In the genomic region with DNA sequence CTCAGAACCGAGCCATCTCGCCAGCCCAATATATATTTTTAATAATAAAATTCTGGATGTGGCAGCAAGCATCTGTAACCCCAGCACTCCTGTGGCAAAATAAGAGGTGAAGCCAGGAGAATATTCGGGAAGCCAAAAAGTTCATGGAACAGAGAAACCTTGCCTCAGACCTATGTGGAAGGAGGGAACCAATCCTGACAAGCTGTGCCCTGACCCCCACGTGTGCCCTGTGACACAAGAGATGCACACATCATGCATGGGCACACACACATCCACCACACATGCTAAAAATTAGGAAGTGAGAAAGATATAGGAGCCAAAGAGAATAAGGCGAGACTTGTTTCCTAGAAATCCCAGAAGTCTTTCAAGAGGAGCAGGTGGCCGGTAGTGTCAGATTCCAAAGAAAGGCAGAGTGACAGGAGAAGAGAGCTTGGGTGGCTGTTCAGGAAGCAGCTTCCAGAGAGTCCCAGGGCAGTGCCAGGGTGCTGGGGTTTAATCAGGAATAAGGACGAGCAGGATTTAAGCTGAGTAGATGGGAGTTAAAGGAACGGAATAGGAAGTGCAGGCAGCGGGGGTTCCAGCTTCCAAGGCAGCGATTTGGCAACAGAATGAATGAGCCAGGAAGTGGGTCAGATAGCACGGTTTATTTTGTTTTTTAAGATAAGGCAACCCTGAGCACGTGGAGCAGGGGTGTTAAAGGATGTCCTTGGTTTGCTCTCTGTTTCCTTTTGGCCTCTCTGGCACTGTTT, we compare ENCODE assay signal across 15 mouse cellular contexts. TPM values are rescaled to one million over a fixed set of nuclear protein-coding genes. Genes with fewer than 3 reads are reported as not detected.
A peak's percentile ranks its signal among the peaks of the same experiment; 100 is the strongest.
DNase-seq lines count a peak whose midpoint lies in the region; ATAC-seq and TF ChIP-seq lines count a peak whose summit lies in the region.
"Had no signal": no experiment of that assay in that cellular context is flagged by ENCODE, and none has a peak within 500 bp of the region (broad histone marks: within the 10 kb centered on the region; RNA-seq: fewer than 3 reads in every experiment).

No protein-coding gene starts in this region.

- peak overlapping the region; percentile 0; the same call in 1 of the 2 replicates for H3K27ac ChIP-seq in hindbrain, embryonic 10.5 days
- H3K27ac ChIP-seq in hindbrain, embryonic 13.5 days, result no peak overlapping the region
- H3K27ac ChIP-seq in midbrain, embryonic 11.5 days (ENCODE audit: low read depth, low read length), result no peak overlapping the region
- H3K27ac ChIP-seq in midbrain, embryonic 13.5 days, result no peak overlapping the region
- peak overlapping the region; percentile 99 for H3K27ac ChIP-seq in heart, embryonic 13.5 days (replicated peaks)
- H3K27ac ChIP-seq: hindbrain, embryonic 15.5 days; liver, embryonic 13.5 days; neural tube, embryonic 12.5 days; stomach, embryonic 15.5 days had no signal

- WGBS in hindbrain, embryonic 10.5 days, result 50% methylated on average over 12 of the region's 12 CpGs
- WGBS in hindbrain, embryonic 13.5 days, result 59% methylated on average over 12 of the region's 12 CpGs
- WGBS in midbrain, embryonic 11.5 days, result 53% methylated on average over 12 of the region's 12 CpGs
- WGBS in midbrain, embryonic 13.5 days, result 60% methylated on average over 12 of the region's 12 CpGs
- 27% methylated on average over 12 of the region's 12 CpGs for WGBS in heart, embryonic 13.5 days

- no peaks in the 10 kb centered on the region for H3K36me3 ChIP-seq in hindbrain, embryonic 10.5 days
- no peaks in the 10 kb centered on the region for H3K36me3 ChIP-seq in hindbrain, embryonic 13.5 days
- H3K36me3 ChIP-seq in midbrain, embryonic 11.5 days (ENCODE audit: control insufficient read depth, insufficient read depth, low read length), result no peaks in the 10 kb centered on the region
- H3K36me3 ChIP-seq in midbrain, embryonic 13.5 days, result no peaks in the 10 kb centered on the region
- H3K36me3 ChIP-seq in heart, embryonic 13.5 days, result peaks cover 5% of the 10 kb centered on the region
- H3K36me3 ChIP-seq in myocyte (ENCODE audit: control insufficient read depth, insufficient read depth), result no peaks in the 10 kb centered on the region
- H3K36me3 ChIP-seq: hindbrain, embryonic 15.5 days; liver, embryonic 13.5 days; neural tube, embryonic 12.5 days; stomach, embryonic 15.5 days had no signal

- no peak for ATAC-seq in hindbrain, embryonic 13.5 days (ENCODE audit: low FRiP score)
- no peak for ATAC-seq in midbrain, embryonic 11.5 days (ENCODE audit: low FRiP score)
- no peak for ATAC-seq in midbrain, embryonic 13.5 days
- ATAC-seq in heart, embryonic 13.5 days (ENCODE audit: extremely low read depth, insufficient number of reproducible peaks, low FRiP score, low TSS enrichment), result peak; percentile 5; the same call in 1 of the 2 replicates

- H3ac ChIP-seq in myocyte (ENCODE audit: control insufficient read depth, insufficient read length), result no peak overlapping the region

- TF ChIP-seq POLR2A in myocyte (IDR thresholded peaks at IDR 0.05; ENCODE audit: insufficient read length, low read depth), result no peak

- no peak overlapping the region for H3K4me2 ChIP-seq in hindbrain, embryonic 13.5 days
- H3K4me2 ChIP-seq in midbrain, embryonic 11.5 days, result no peak overlapping the region
- H3K4me2 ChIP-seq in midbrain, embryonic 13.5 days (replicated peaks), result no peak overlapping the region
- peak overlapping the region; percentile 63 for H3K4me2 ChIP-seq in heart, embryonic 13.5 days
- peak overlapping the region; percentile 13 for H3K4me2 ChIP-seq in myocyte (ENCODE audit: low read depth)
- H3K4me2 ChIP-seq: hindbrain, embryonic 15.5 days; liver, embryonic 13.5 days; neural tube, embryonic 12.5 days; stomach, embryonic 15.5 days had no signal

- H3K79me2 ChIP-seq in myocyte (ENCODE audit: control insufficient read depth, insufficient read depth), result no peaks in the 10 kb centered on the region

- no peaks in the 10 kb centered on the region for H3K9me3 ChIP-seq in hindbrain, embryonic 10.5 days
- H3K9me3 ChIP-seq in hindbrain, embryonic 13.5 days, result no peaks in the 10 kb centered on the region
- H3K9me3 ChIP-seq in midbrain, embryonic 11.5 days (ENCODE audit: control insufficient read depth, low read length), result no peaks in the 10 kb centered on the region
- no peaks in the 10 kb centered on the region for H3K9me3 ChIP-seq in midbrain, embryonic 13.5 days
- H3K9me3 ChIP-seq in heart, embryonic 13.5 days, result peaks cover 3% of the 10 kb centered on the region; the same call in 1 of the 2 replicates
- H3K9me3 ChIP-seq: hindbrain, embryonic 15.5 days; liver, embryonic 13.5 days; neural tube, embryonic 12.5 days; stomach, embryonic 15.5 days had no signal

- H3K4me1 ChIP-seq in hindbrain, embryonic 10.5 days (replicated peaks), result peaks cover 25% of the 10 kb centered on the region
- H3K4me1 ChIP-seq in hindbrain, embryonic 13.5 days (replicated peaks), result peaks cover 7% of the 10 kb centered on the region; the same call in 1 of the 2 replicates
- H3K4me1 ChIP-seq in midbrain, embryonic 11.5 days (ENCODE audit: control insufficient read depth, insufficient read depth, low read length), result peaks cover 9% of the 10 kb centered on the region
- peaks cover 19% of the 10 kb centered on the region for H3K4me1 ChIP-seq in midbrain, embryonic 13.5 days (replicated peaks)
- peaks cover 81% of the 10 kb centered on the region for H3K4me1 ChIP-seq in heart, embryonic 13.5 days

- no peak overlapping the region for H3K9ac ChIP-seq in hindbrain, embryonic 13.5 days
- H3K9ac ChIP-seq in midbrain, embryonic 11.5 days (ENCODE audit: low read length), result no peak overlapping the region
- no peak overlapping the region for H3K9ac ChIP-seq in midbrain, embryonic 13.5 days (replicated peaks)
- peak overlapping the region; percentile 82 for H3K9ac ChIP-seq in heart, embryonic 13.5 days
- H3K9ac ChIP-seq: hindbrain, embryonic 15.5 days; liver, embryonic 13.5 days; neural tube, embryonic 12.5 days; stomach, embryonic 15.5 days had no signal

- H3K4me3 ChIP-seq in hindbrain, embryonic 10.5 days, result no peak overlapping the region
- no peak overlapping the region for H3K4me3 ChIP-seq in hindbrain, embryonic 13.5 days
- H3K4me3 ChIP-seq in midbrain, embryonic 11.5 days (ENCODE audit: low read depth, low read length), result no peak overlapping the region
- no peak overlapping the region for H3K4me3 ChIP-seq in midbrain, embryonic 13.5 days (replicated peaks)
- peak overlapping the region; percentile 3; the same call in 1 of the 2 replicates for H3K4me3 ChIP-seq in heart, embryonic 13.5 days
- no peak overlapping the region for H3K4me3 ChIP-seq in myocyte
- H3K4me3 ChIP-seq: hindbrain, embryonic 15.5 days; liver, embryonic 13.5 days; neural tube, embryonic 12.5 days; stomach, embryonic 15.5 days had no signal

- DNase-seq in hindbrain, embryonic 10.5 days (ENCODE audit: low spot score), result no peak
- DNase-seq in midbrain, embryonic 11.5 days (ENCODE audit: low spot score, missing footprints), result peak; percentile 73
- DNase-seq in spleen, postnatal 14 days (ENCODE audit: low spot score in 2 of 2), result no peak
- DNase-seq: cerebellum, adult 18-20 months; kidney, adult 9 months; liver, embryonic 13.5 days; midbrain, embryonic 14.5 days had no signal

- H3K27me3 ChIP-seq in hindbrain, embryonic 10.5 days (ENCODE audit: insufficient read depth, poor library complexity, severe bottlenecking), result no peaks in the 10 kb centered on the region
- no peaks in the 10 kb centered on the region for H3K27me3 ChIP-seq in hindbrain, embryonic 13.5 days
- no peaks in the 10 kb centered on the region for H3K27me3 ChIP-seq in midbrain, embryonic 11.5 days (ENCODE audit: control insufficient read depth, insufficient read depth, low read length)
- no peaks in the 10 kb centered on the region for H3K27me3 ChIP-seq in midbrain, embryonic 13.5 days
- peaks cover 18% of the 10 kb centered on the region for H3K27me3 ChIP-seq in heart, embryonic 13.5 days (replicated peaks)
- no peaks in the 10 kb centered on the region for H3K27me3 ChIP-seq in myocyte (ENCODE audit: control insufficient read depth, insufficient read depth, insufficient read length)
- H3K27me3 ChIP-seq: hindbrain, embryonic 15.5 days; neural tube, embryonic 12.5 days; stomach, embryonic 15.5 days had no signal

RNA-seq across cellular contexts. Expression of a gene that starts 7.7 kb away (rescaled TPM):
- 0.16 and 4.6 TPM in 2 replicates for polyA plus RNA-seq in hindbrain, embryonic 10.5 days (2016; fragmentation: Nextera tagmentation; extraction: Ambion mirVana)
- 8.2 and 9.2 TPM in 2 replicates for polyA plus RNA-seq in hindbrain, embryonic 13.5 days (2015; fragmentation: Nextera tagmentation; extraction: Ambion mirVana)
- 0.52 and 1.1 TPM in 2 replicates for polyA plus RNA-seq in midbrain, embryonic 11.5 days (2014; fragmentation: Nextera tagmentation; extraction: Ambion mirVana)
- polyA plus RNA-seq in midbrain, embryonic 13.5 days (2015; fragmentation: Nextera tagmentation; extraction: Ambion mirVana), result 4.6 and 5.3 TPM in 2 replicates
- polyA plus RNA-seq in heart, embryonic 13.5 days (2015; fragmentation: Nextera tagmentation; extraction: Ambion mirVana), result 3,662 and 3,747 TPM in 2 replicates
- 56.5 TPM for polyA plus RNA-seq in myocyte (2012; fragmentation: generic; extraction: Trizol)

RNA-seq across cellular contexts. Expression of a gene that starts 13.1 kb away (rescaled TPM):
- 73.5 and 85.9 TPM in 2 replicates for polyA plus RNA-seq in hindbrain, embryonic 10.5 days (2016; fragmentation: Nextera tagmentation; extraction: Ambion mirVana)
- polyA plus RNA-seq in hindbrain, embryonic 13.5 days (2015; fragmentation: Nextera tagmentation; extraction: Ambion mirVana), result 53.4 and 53.7 TPM in 2 replicates
- polyA plus RNA-seq in midbrain, embryonic 11.5 days (2014; fragmentation: Nextera tagmentation; extraction: Ambion mirVana), result 85.0 and 85.9 TPM in 2 replicates
- polyA plus RNA-seq in midbrain, embryonic 13.5 days (2015; fragmentation: Nextera tagmentation; extraction: Ambion mirVana), result 60.4 and 62.7 TPM in 2 replicates
- polyA plus RNA-seq in heart, embryonic 13.5 days (2015; fragmentation: Nextera tagmentation; extraction: Ambion mirVana), result 56.8 and 58.2 TPM in 2 replicates
- 39.4 TPM for polyA plus RNA-seq in myocyte (2012; fragmentation: generic; extraction: Trizol)

RNA-seq across cellular contexts. Expression of a gene that starts 25.4 kb away (rescaled TPM):
- not detected in 2 replicates for polyA plus RNA-seq in hindbrain, embryonic 10.5 days (2016; fragmentation: Nextera tagmentation; extraction: Ambion mirVana)
- not detected in 2 replicates for polyA plus RNA-seq in hindbrain, embryonic 13.5 days (2015; fragmentation: Nextera tagmentation; extraction: Ambion mirVana)
- polyA plus RNA-seq in midbrain, embryonic 11.5 days (2014; fragmentation: Nextera tagmentation; extraction: Ambion mirVana), result not detected in 2 replicates
- not detected in 2 replicates for polyA plus RNA-seq in midbrain, embryonic 13.5 days (2015; fragmentation: Nextera tagmentation; extraction: Ambion mirVana)
- polyA plus RNA-seq in heart, embryonic 13.5 days (2015; fragmentation: Nextera tagmentation; extraction: Ambion mirVana), result not detected in 2 replicates
- not detected for polyA plus RNA-seq in myocyte (2012; fragmentation: generic; extraction: Trizol)
- polyA plus RNA-seq: forebrain, embryonic 11.5 days; hindbrain, embryonic 15.5 days; liver, embryonic 13.5 days; midbrain, embryonic 14.5 days; neural tube, embryonic 12.5 days; stomach, embryonic 15.5 days had no signal

RNA-seq across cellular contexts. Expression of a gene that starts 35.4 kb away (rescaled TPM):
- 0.63 and 1.9 TPM in 2 replicates for polyA plus RNA-seq in hindbrain, embryonic 10.5 days (2016; fragmentation: Nextera tagmentation; extraction: Ambion mirVana)
- 1.2 and 3.0 TPM in 2 replicates for polyA plus RNA-seq in hindbrain, embryonic 13.5 days (2015; fragmentation: Nextera tagmentation; extraction: Ambion mirVana)
- 0.51 TPM in 1 of 2 replicates, not detected in the other for polyA plus RNA-seq in midbrain, embryonic 11.5 days (2014; fragmentation: Nextera tagmentation; extraction: Ambion mirVana)
- 0.75 and 1.3 TPM in 2 replicates for polyA plus RNA-seq in midbrain, embryonic 13.5 days (2015; fragmentation: Nextera tagmentation; extraction: Ambion mirVana)
- 1,796 and 1,858 TPM in 2 replicates for polyA plus RNA-seq in heart, embryonic 13.5 days (2015; fragmentation: Nextera tagmentation; extraction: Ambion mirVana)
- 15.0 TPM for polyA plus RNA-seq in myocyte (2012; fragmentation: generic; extraction: Trizol)
- polyA plus RNA-seq: forebrain, embryonic 11.5 days had no signal

Comparison
In these comparisons a context has a peak if more than half of its experiments do, and no peak if none do; other contexts are left out.
1. H3K27ac ChIP-seq: peak in hindbrain, embryonic 10.5 days (single experiment) and heart, embryonic 13.5 days (single experiment); none in hindbrain, embryonic 13.5 days (single experiment), midbrain, embryonic 11.5 days (single experiment) and midbrain, embryonic 13.5 days (single experiment).
2. H3K4me2 ChIP-seq: peak in heart, embryonic 13.5 days (single experiment) and myocyte (single experiment); none in hindbrain, embryonic 13.5 days (single experiment), midbrain, embryonic 11.5 days (single experiment) and midbrain, embryonic 13.5 days (single experiment).
3. RNA of a gene that starts 7.7 kb away (polyA plus RNA-seq): 3,662 to 3,747 TPM in heart, embryonic 13.5 days; 56.5 TPM in myocyte (single experiment), 8.2 to 9.2 TPM in hindbrain, embryonic 13.5 days, 4.6 to 5.3 TPM in midbrain, embryonic 13.5 days, 0.52 to 1.1 TPM in midbrain, embryonic 11.5 days and 0.16 to 4.6 TPM in hindbrain, embryonic 10.5 days; every median in the first group is over 10 times any median in the second.